Mouse (Mus musculus) ovary, postnatal 14 days (tissue): ENCODE measurements around the gene Bod1.

Experiments used
- DNase-seq: peaks from one replicate; pipeline ENCODE4 v3.0.0; 2022; ENCODE audit warnings: low spot score

Bod1 gene

GRCm38 (mm10) chr11:31671354-31672169 lies at the start of gene Bod1:
Gene Bod1, minus strand, starts transcription at chr11:31671885.
- DNase-seq = peak; percentile 83

GRCm38 (mm10) chr11:31719090-31719489 lies 47.4 kb upstream of the Bod1 start:
- no peak for DNase-seq

GRCm38 (mm10) chr11:31717926-31718735 lies 46.4 kb upstream of the Bod1 start:
- DNase-seq = no peak

GRCm38 (mm10) chr11:31713641-31714121 lies 42.0 kb upstream of the Bod1 start:
- peak; percentile 50 for DNase-seq

- DNase-seq = no peak
These were observed 41.4 kb upstream of the Bod1 start for GRCm38 (mm10) chr11:31713116-31713515.

GRCm38 (mm10) chr11:31707771-31708170 lies 36.1 kb upstream of the Bod1 start:
- no peak for DNase-seq

- DNase-seq = no peak
These were observed 31.5 kb upstream of the Bod1 start for GRCm38 (mm10) chr11:31703173-31703572.

GRCm38 (mm10) chr11:31701901-31702300 lies 30.2 kb upstream of the Bod1 start:
- no peak for DNase-seq

GRCm38 (mm10) chr11:31699502-31699901 lies 27.8 kb upstream of the Bod1 start:
- DNase-seq = no peak

GRCm38 (mm10) chr11:31694801-31695200 lies 23.1 kb upstream of the Bod1 start:
- DNase-seq = no peak

GRCm38 (mm10) chr11:31694109-31694508 lies 22.4 kb upstream of the Bod1 start:
- DNase-seq = no peak

GRCm38 (mm10) chr11:31693322-31693721 lies 21.6 kb upstream of the Bod1 start:
- DNase-seq = no peak

GRCm38 (mm10) chr11:31688956-31689355 lies 17.3 kb upstream of the Bod1 start:
- DNase-seq = no peak

- DNase-seq = no peak
These were observed 13.4 kb upstream of the Bod1 start for GRCm38 (mm10) chr11:31684913-31685567.

- no peak for DNase-seq
These were observed 12.4 kb upstream of the Bod1 start for GRCm38 (mm10) chr11:31684126-31684525.

GRCm38 (mm10) chr11:31679840-31680381 lies 8.2 kb upstream of the Bod1 start:
- DNase-seq = no peak

GRCm38 (mm10) chr11:31677309-31677708 lies 5.6 kb upstream of the Bod1 start:
- DNase-seq = no peak

- DNase-seq = no peak
These were observed 5.1 kb upstream of the Bod1 start for GRCm38 (mm10) chr11:31676661-31677252.

- DNase-seq = peak; percentile 46
These were observed 3.7 kb upstream of the Bod1 start for GRCm38 (mm10) chr11:31675430-31675829.

GRCm38 (mm10) chr11:31672170-31672563 lies 482 bp upstream of the Bod1 start:
- DNase-seq = no peak

- no peak for DNase-seq
These were observed 1.2 kb downstream of the Bod1 start for GRCm38 (mm10) chr11:31670468-31670921.
